Mouse (Mus musculus) liver, adult 2 months (tissue): ENCODE data around the gene Chchd6.

Experiments used
- CTCF ChIP-seq: fragments of 200-500 bp; IDR thresholded peaks from 2 replicates; pipeline ENCODE4 v1.5.1; 2011; ENCODE audit warnings: low read depth, low read length, control low read depth
- POLR2A ChIP-seq: fragments of 200-500 bp; IDR thresholded peaks from 2 replicates; pipeline ENCODE4 v1.6.1; 2011; ENCODE audit warnings: low read length, control low read depth; ENCODE audit not compliant: insufficient read depth; ENCODE audit errors: extremely low read depth

DNA sequence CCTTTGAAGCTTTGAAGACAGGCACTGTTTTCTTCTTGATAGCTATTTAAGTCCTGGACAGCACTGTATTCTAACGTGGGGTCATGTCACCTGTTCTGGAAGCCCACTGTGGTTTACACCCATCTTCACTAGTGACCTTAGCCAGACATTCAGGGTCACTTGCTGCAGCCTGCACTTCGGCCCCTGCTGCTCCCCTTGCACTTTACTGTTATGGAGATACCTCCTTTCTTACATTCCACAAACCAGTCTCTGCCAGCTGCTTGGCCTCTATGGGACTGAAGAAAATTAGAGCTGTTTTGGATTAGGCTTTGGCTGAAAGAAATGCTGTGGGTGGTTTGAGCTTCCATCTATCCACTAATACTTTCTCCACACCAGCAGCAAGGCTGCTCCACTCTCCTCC lies 86.7 kb downstream of the Chchd6 start:
- TF ChIP-seq POLR2A, result no peak
- no peak for TF ChIP-seq CTCF
